Mouse (Mus musculus): ENCODE results near the gene Rnf5.

The Rnf5 gene

DNA sequence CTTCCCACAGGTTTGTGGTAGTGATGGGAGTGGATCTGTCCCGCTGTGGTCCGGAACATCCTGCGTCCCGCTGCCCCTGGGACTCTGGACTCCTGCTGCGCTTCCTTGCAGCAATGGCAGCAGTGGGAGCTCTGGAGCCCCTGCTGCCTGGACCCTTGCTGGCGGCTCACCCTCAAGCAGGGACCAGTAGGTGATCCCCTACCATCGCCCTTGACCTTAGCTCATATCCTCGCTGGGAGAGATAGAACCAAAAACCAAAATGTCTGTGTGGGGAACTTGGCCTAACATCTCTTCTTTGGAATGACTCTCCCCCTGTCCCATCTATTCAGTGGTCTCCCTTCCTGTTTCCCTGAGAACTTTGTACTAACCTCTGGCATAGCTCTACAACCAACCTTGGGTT lies 19.7 kb downstream of the Rnf5 start:
- no peak for DNase-seq

DNA sequence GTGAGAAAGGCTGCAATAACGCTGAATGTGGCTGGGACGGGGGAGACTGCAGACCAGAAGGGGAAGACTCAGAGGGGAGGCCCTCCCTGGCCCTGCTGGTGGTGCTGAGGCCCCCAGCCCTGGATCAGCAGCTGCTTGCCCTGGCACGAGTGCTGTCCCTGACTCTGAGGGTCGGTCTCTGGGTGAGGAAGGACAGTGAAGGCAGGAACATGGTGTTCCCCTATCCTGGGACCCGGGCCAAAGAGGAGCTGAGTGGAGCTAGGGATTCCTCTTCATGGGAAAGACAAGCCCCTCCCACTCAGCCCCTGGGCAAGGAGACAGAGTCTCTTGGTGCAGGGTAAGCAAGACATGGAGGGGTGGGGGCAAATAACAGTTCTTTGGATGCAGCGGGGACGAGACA lies 20.1 kb downstream of the Rnf5 start:
- DNase-seq, result no peak

DNA sequence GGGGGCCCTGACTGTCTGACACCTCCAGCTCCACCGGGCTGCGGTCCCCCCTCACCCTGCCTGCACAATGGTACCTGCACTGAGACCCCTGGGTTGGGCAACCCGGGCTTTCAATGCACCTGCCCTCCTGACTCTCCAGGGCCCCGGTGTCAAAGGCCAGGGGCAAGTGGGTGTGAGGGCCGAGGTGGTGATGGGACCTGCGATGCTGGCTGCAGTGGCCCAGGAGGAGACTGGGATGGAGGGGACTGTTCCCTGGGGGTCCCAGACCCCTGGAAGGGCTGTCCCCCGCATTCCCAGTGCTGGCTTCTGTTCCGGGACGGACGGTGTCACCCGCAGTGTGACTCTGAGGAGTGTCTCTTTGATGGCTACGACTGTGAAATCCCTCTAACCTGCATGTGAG lies 21.0 kb downstream of the Rnf5 start:
- DNase-seq, result no peak

DNA sequence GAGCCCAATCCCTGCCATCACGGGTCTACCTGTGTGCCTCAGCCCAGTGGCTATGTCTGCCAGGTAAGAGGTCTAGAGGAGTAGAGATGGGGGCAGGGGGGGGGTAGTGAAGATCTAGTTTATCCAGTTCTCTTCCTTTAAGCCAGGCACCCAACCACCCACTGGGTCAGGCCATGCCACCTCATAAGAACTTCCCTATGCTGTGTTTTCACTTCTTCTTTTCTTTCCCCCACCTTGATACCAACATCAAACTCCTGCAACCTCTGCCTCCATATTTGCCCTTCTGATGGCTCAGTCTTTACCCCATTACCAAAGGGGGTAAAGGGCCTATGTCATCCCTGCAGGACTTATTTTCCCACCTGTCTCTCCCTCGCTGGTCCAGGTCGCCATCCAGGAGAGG lies 25.4 kb downstream of the Rnf5 start:
- no peak for DNase-seq

DNA sequence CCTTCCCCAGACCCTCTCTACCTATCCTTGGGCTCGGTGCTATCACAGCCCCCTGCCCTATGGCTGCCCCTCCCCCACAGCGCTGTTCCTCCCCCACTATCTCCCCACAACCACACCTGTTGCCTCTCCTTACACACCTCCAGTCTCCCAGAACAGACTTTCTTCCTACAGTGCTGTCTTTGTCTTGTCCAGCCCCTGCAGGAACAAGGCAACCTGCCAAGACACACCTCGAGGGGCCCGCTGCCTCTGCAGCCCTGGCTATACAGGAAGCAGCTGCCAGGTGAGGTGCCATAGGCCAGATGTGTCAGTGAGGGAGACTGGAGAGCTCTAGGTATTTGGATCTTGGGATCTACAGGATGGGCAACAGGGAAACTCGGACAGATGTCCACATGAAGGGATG lies 26.9 kb downstream of the Rnf5 start:
- no peak for DNase-seq

DNA sequence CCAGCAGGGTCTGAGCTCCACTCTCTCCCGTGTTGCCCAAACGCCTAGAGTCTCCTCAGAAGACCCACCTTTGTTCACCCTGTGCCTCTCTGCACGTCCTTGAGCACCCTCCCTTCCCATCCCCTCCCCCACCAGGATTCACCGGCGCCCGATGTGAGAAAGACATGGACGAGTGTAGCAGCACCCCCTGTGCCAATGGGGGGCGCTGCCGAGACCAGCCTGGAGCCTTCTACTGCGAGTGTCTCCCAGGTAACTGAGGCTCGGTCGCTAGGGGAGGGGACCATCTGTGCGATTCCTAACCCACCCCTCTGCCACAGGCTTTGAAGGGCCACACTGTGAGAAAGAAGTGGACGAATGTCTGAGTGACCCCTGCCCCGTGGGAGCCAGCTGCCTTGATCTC lies 31.1 kb downstream of the Rnf5 start:
- DNase-seq, result no peak

DNA sequence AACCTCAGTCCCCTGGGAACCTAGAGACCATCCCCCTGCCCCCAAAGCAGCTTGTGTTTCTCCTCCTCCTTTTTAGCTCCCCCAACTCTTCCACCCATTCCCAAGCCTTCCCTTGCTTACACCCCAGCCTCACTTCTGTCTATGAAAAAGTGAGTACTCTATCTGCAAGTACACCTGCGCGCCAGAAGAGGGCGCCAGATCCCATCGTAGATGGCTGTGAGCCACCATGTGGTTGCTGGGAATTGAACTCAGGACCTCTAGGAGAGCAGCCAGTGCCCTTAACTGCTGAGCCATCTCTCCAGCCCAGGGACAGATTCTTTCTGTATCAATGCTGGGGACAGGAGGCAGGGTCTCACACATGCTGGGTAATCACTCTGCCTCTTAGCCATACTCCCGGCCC lies 31.6 kb downstream of the Rnf5 start:
- DNase-seq, result no peak

- DNase-seq, result no peak
Observed at GRCm38 (mm10) chr17:34569919-34570318, 33.6 kb downstream of the Rnf5 start.

DNA sequence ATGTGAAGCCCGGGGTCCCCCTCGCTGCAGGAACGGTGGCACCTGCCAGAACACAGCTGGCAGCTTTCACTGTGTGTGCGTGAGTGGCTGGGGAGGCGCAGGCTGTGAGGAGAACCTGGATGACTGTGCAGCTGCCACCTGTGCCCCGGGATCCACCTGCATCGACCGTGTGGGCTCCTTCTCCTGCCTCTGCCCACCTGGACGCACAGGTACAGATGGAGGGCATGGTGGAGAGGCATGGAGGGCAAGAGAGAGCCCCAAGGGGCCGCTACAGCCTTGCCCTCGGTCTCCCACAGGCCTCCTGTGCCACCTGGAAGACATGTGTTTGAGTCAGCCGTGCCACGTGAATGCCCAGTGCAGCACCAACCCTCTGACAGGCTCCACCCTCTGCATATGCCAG lies 35.1 kb downstream of the Rnf5 start:
- DNase-seq, result no peak

DNA sequence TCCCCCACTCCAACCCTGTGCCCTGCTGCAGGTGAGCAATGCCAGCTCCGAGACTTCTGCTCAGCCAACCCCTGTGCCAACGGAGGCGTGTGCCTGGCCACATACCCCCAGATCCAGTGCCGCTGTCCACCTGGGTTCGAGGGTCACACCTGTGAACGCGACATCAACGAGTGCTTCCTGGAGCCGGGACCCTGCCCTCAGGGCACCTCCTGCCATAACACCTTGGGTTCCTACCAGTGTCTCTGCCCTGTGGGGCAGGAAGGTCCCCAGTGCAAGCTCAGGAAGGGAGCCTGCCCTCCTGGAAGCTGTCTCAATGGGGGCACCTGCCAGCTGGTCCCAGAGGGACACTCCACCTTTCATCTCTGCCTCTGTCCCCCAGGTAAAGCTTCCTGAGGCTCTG lies 36.2 kb downstream of the Rnf5 start:
- DNase-seq, result no peak

- peak; percentile 60 for DNase-seq
Observed at GRCm38 (mm10) chr17:34564796-34565195, 38.7 kb downstream of the Rnf5 start.

GRCm38 (mm10) chr17:34564003-34564421 lies 39.5 kb downstream of the Rnf5 start, which contains the start of gene Notch4:
Notch4 (plus strand) TSS chr17:34564268.
- DNase-seq, result peak; percentile 61

GRCm38 (mm10) chr17:34563354-34563753 lies 40.1 kb downstream of the Rnf5 start:
- no peak for DNase-seq

GRCm38 (mm10) chr17:34562595-34562994 lies 40.9 kb downstream of the Rnf5 start:
- no peak for DNase-seq

GRCm38 (mm10) chr17:34561200-34561599 lies 42.3 kb downstream of the Rnf5 start:
- DNase-seq, result no peak

- DNase-seq, result no peak
Observed at GRCm38 (mm10) chr17:34560438-34560837, 43.1 kb downstream of the Rnf5 start.

GRCm38 (mm10) chr17:34559895-34560294 lies 43.6 kb downstream of the Rnf5 start:
- DNase-seq, result no peak

DNA sequence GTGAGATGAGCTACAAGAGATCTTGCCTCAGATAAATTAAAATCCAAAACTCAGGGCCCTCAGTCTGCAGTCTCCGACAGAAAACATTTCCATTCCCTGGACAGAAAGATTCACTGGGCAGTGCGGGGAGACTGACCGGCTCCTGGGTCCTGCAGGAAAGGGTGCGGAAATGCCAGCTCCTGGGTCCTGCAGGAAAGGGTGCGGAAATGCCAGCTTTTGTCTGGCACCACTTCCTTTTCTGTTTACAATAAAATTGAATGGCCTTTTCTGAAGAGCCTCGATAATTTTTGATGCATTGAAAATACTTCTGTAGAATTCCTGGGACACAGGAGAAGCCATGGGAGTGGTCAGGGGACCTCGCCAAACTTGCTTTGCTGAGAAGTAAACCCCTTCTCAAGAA lies 44.4 kb downstream of the Rnf5 start:
- no peak for DNase-seq

- DNase-seq, result no peak
Observed at GRCm38 (mm10) chr17:34557411-34557810, 46.1 kb downstream of the Rnf5 start.

GRCm38 (mm10) chr17:34556406-34556805 lies 47.1 kb downstream of the Rnf5 start:
- DNase-seq, result no peak

- DNase-seq, result peak; percentile 92
Observed at GRCm38 (mm10) chr17:34555483-34555882, 48.0 kb downstream of the Rnf5 start.

Data from lung, postnatal 14 days (tissue).